Mouse (Mus musculus) gastrocnemius, adult 2 months (tissue): ENCODE measurements around the gene 3110001I22Rik. TPM values are rescaled to one million over a fixed set of nuclear protein-coding genes. Genes with fewer than 3 reads are reported as not detected.

ENCODE experiments used
- DNase-seq: peaks from one replicate; pipeline ENCODE4 v3.0.0; 2022
- H3K27ac ChIP-seq: fragments of 200-600 bp; 2 replicates; pipeline ENCODE4 v1.8.1; 2022; ENCODE audit warnings: mild to moderate bottlenecking
- H3K4me3 ChIP-seq: fragments of 200-600 bp; 2 replicates; pipeline ENCODE4 v1.8.1; 2022; ENCODE audit warnings: mild to moderate bottlenecking, moderate library complexity
- CTCF ChIP-seq: fragments of 200-600 bp; IDR thresholded peaks from 2 replicates; pipeline ENCODE4 v1.8.1; 2022; ENCODE audit warnings: antibody characterized with exemption, mild to moderate bottlenecking, moderate library complexity
- intact Hi-C: fragments of 180-260 bp; cut with DNase I; formaldehyde crosslinking; loops from one replicate; pipeline ENCODE4 v1.15.1; 2025
- total RNA-seq, 2 experiments: library from RNA; stranded (reverse); gene quantifications; 2 replicates each; pipeline ENCODE4 v1.2.3; 2021

3110001I22Rik gene
- total RNA-seq, 2 experiments from 2014 or later: 2.3 to 2.6 TPM

DNA sequence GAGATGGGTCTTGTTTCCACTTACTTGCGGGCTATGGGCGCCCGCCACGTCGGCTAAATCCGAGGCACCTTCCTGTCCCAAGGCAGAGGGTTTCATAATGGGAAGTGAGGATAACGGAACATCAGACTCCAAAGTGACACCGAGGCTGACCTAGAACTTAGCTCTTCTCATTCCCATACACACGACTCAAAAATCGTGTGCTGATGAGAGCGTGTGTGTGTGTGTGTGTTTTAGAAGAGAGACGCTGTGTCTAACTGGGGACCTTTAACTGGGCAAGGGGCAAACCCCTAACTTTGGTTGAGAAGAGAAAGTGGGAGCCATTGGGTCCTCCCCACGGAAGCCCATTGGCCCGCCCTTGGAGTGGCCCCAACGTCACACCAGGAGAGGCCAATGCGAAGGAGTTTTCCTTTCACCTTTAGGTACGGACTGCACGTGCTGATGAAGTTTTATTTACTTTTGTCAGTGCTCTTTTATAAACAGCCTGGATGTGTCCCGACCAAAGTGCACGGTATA lies 713 bp downstream of the 3110001I22Rik start:
- intact Hi-C loops: loop anchor here (5.0 to 10.0 kb wide), 2 partner anchors 150 to 482 kb away; no protein-coding TSS in a partner anchor
- H3K27ac ChIP-seq: peak overlapping the region; percentile 99
- DNase-seq: peak; percentile 78
- TF ChIP-seq CTCF: no peak
- peak overlapping the region; percentile 93 for H3K4me3 ChIP-seq

DNA sequence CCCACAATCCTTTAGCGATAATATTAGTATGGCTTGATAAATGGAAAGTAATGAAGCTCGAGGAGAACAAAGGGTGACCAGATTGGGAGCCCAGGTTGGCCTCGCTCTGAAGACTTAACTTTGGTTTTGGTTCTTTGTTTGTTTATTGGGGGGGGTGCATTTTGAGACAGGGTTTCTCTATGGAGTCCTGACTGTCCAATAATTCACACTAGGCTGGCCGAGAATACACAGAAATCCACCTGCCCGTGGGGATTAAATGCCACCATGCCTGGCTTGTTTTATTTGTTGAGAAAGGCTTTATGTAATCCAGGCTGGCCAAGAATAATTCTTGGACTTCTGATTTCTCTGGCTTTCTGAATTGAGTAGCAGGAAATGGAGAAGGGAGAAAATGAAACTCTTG lies 1.4 kb downstream of the 3110001I22Rik start:
- no peak for TF ChIP-seq CTCF
- peak overlapping the region; percentile 93 for H3K4me3 ChIP-seq
- intact Hi-C loops: loop anchor here (5.0 to 10.0 kb wide), 2 partner anchors 149 to 482 kb away; no protein-coding TSS in a partner anchor
- no peak for DNase-seq
- peak overlapping the region; percentile 99; the same call in 1 of the 2 replicates for H3K27ac ChIP-seq

DNA sequence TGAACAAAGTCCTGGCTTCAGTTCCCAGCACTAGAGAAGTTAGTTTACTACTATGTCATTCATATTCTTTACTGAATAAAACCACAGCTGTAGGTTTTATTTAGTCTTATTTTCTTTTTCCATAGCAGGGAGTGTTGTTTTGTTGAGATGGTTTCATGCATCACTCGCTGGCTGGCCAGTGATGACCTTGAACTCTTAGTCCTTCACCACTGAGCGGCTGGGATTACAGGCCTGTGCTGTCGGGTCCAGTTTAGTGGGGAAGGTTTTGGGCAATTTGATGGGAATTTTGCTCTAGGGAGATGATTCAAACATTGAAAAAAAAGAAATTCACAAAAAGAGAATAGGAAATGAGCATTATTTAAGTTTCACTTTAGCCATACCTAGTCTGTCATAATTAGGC lies 2.8 kb downstream of the 3110001I22Rik start:
- Histone ChIP-seq H3K4me3 (no peak overlapping the region), H3K27ac (no peak overlapping the region)
- intact Hi-C loops: loop anchor here (5.0 to 10.0 kb wide), 2 partner anchors 148 to 480 kb away; no protein-coding TSS in a partner anchor
- TF ChIP-seq CTCF: no peak
- no peak for DNase-seq

DNA sequence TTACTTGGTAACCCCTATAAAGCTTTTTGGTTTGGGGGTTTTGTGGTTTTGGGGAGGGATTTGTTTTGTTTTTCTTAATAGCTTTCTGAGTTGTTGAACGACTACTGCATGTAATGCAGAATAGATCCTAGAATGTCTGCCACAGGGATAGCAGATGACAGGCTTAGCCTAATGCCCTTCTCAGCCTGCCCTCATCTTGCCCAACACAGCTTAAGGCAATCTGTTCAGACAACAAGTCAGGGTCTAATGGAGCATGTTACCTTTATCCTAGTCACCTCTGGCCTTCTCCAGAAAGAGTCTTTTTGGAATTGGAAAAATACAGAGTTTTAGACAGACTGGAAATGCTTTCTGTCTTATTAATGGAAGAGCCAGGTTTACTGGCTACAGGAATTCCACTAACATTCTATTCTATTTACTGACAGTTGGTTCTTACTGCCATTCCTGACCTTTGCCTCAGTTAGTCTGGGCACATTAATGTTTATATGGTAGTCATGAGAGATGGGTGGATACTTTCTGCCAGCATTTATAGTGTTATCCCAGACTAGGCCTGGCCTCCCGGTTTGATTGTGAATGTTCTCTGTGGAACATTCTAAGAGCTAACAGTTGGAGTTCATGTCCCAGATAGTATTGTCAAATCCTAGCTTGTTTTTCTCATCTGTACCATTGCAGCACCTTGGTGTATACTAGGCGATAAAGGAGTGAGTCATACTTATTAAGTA lies 7.0 kb downstream of the 3110001I22Rik start:
- peak overlapping the region; percentile 51; the same call in 1 of the 2 replicates for H3K27ac ChIP-seq
- intact Hi-C loops: loop anchor here (10.0 kb wide), 1 partner anchor 476 kb away; no protein-coding TSS in a partner anchor

DNA sequence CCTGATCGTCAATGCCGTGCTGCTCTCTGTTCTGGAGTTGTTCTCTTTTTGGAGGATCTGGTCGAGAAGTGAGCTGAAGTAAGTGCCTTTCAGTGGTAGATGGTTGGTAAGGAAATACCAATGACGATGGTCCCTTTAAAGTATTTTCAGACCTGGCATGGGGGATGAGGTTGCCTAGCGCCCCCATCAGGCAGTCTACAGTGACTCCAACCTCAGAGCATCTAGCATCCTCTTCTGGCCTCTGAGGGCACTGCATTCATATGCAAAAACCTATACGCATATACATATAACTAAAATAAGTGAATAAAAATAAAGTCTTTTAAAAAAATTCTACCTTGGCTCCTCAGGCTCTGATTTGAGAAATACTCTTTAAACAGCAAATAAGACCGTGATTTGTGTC lies 27.3 kb downstream of the 3110001I22Rik start:
- H3K27ac ChIP-seq: no peak overlapping the region
- intact Hi-C loops: no loop called here
- peak; percentile 34 for TF ChIP-seq CTCF
- DNase-seq: no peak
- H3K4me3 ChIP-seq: no peak overlapping the region

More for the DNA sequence above, 7.0 kb downstream of the 3110001I22Rik start:
- no peak overlapping the region for H3K4me3 ChIP-seq
- no peak for DNase-seq
- no peak for TF ChIP-seq CTCF

DNA sequence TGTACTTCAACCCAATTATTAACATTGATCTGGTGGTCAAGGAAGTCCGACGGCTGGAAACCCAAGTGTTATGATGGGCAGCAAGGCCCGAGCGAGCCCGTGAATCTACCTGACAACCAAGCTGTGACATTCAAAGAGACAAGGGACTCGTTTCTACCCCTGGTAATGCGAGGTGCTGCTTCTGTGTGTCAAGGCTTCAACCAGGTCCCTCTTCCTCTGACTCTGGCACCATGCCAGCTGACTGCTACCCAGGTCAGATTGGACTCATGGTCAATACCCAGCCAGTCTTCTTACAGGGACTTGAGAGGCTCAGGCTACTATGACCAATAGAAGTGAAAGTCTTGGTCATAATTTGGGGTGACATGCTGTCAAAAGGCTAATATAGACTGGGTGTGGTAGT lies 30.5 kb downstream of the 3110001I22Rik start:
- intact Hi-C loops: no loop called here
- TF ChIP-seq CTCF: no peak
- DNase-seq: no peak
- no peak overlapping the region for H3K4me3 ChIP-seq
- no peak overlapping the region for H3K27ac ChIP-seq

DNA sequence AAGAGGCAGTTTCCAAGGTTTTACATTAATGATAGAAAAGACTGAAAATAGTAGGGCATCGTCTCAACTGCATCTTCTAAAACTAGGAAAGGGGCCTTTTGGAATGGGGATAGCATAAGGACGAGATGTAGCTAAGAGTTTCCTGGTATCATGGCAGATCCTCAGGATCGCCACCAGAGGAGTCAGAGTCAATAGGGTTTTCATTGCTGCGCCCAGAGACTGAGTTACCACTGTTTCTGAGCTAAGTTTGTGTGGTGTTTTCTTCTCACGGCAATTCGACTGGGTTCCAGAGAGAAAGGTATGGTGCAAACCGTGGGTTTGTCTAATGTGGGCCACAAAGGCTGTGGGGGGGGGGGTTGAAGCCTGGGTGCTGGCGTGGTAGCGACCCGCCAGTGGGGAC lies 32.9 kb downstream of the 3110001I22Rik start:
- no peak for DNase-seq
- no peak for TF ChIP-seq CTCF
- H3K4me3 ChIP-seq: no peak overlapping the region
- intact Hi-C loops: no loop called here
- H3K27ac ChIP-seq: no peak overlapping the region

DNA sequence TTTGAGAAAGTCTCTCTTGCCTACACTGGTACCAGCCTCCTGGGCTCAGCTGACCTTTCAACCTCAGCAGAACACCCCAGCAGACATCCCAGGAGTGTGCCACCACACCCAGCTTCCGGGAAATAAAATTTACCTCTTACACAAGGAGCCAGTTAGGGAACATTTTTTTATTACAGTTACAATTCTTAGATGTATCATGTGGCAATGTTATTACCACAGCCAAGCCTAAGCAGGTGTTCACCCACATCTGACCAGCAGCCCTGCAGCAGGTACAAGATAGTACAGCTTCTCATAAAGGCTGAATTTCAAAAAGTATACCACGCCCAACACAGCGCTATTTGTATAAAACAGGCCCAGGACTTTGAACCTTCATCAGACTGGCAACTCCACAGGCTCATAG lies 43.2 kb downstream of the 3110001I22Rik start:
- no peak overlapping the region for H3K27ac ChIP-seq
- intact Hi-C loops: no loop called here
- no peak for TF ChIP-seq CTCF
- H3K4me3 ChIP-seq: no peak overlapping the region
- no peak for DNase-seq

DNA sequence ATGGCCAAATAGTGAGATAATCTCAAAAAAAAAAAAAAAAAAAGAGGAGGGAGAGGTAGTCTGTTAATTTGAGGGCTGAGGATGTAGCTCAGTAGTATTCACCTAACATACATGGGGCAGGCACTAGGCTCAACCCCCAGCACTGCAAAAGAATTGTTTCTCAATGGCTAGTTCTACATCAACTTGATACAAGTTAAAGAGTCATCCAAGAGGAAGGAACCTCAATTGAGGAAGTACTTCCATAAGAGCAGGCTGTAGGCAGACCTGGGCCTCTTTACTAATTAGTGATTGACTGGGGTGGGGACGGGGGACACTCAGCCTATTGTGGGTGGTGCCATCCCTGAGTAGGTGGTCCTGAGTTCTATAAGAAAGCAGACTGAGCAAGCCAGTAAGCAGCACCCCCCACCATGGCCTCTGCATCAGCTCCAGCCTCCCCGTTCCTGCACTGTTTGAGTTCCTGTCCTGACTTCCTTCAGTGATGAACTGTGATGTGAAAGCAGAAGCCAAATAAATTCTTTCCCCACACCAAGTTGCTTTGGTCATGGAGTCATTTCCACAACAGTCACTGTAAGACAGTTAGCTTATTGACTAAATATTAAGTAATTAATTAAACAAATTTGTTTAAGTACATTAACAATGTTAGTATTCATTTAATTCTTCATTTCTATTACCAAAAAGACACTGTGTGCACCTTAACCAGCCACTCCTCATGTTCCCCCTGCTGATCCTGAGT lies 45.3 kb downstream of the 3110001I22Rik start:
- TF ChIP-seq CTCF: no peak
- Histone ChIP-seq H3K27ac (no peak overlapping the region), H3K4me3 (no peak overlapping the region)
- intact Hi-C loops: no loop called here
- DNase-seq: no peak

DNA sequence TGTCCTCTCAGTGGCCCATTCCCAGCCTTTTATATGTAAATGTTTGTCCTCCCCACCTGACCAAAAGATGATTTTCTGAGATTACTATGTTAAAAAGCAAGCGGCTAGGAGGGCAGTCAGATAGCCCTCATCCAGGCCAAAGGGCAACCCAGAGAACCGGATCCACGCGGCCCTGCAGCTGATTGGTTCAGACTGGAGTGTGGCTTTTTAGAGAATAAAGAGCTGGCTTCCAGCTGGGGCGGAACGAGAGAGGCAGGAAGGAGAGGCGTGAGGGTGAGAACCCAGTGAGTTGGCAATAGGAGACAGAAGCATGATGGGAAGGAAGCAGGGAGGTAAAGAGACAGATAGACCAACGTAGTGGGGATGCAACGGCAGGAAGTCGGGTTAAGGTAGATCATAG lies 51.2 kb downstream of the 3110001I22Rik start:
- intact Hi-C loops: no loop called here
- Histone ChIP-seq H3K4me3 (no peak overlapping the region), H3K27ac (no peak overlapping the region)
- TF ChIP-seq CTCF: no peak
- no peak for DNase-seq

DNA sequence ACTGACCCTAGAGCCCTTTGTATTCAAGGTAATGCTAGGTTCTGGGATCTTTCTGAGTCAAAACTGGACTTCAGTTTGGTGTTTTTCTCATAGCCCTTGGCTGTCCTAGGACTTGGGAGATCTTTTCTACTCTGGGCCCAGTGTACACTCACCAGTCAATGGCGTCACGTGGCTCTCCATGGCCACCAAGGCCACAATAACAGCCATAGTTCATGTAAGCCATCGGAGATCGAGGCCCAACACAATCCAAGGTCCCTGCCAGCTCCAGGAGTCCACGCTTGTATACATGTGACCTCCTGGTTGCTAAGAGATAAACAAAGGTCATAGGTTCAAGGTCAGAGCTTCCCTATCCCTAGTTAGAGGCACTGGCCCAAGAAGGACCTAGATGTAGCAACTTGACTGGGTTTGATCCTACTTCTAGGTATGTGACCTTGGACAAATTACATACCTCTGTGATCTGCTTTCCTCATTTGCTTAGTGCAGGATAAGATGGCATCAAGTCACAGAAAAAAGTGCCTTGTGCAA lies 56.1 kb downstream of the 3110001I22Rik start:
- Histone ChIP-seq H3K4me3 (no peak overlapping the region), H3K27ac (no peak overlapping the region)
- TF ChIP-seq CTCF: no peak
- intact Hi-C loops: no loop called here
- DNase-seq: no peak

Other genes with a start within 250 kb of the 3110001I22Rik start
- gene Parn, start 3.8 kb upstream of the 3110001I22Rik start, total RNA-seq: 1 to 10 TPM; 7.8 to 7.9 TPM
- 10 to 100 TPM; 34.6 to 36.4 TPM for gene Bfar, start 71 bp upstream of the 3110001I22Rik start, total RNA-seq
- gene Pla2g10, start 59.1 kb downstream of the 3110001I22Rik start, total RNA-seq: not detected
- gene Rrn3, start 108.8 kb downstream of the 3110001I22Rik start, total RNA-seq: 10 to 100 TPM; 37.0 to 37.3 TPM
- 10 to 100 TPM; 42.8 to 44.8 TPM for gene Ntan1, start 146.9 kb downstream of the 3110001I22Rik start, total RNA-seq
- 10 to 100 TPM; 48.1 to 53.4 TPM for gene Pdxdc1, start 231.2 kb downstream of the 3110001I22Rik start, total RNA-seq
- 1 to 10 TPM in 1 of 2 experiments, under 1 TPM in 1; 0.92 to 1.1 TPM for gene Mpv17l, start 231.2 kb downstream of the 3110001I22Rik start, total RNA-seq